Mouse (Mus musculus) CH12.LX (cell line): Measurements from ENCODE around the gene Ak4.

Experiments used
- CTCF ChIP-seq, 2 experiments: IDR thresholded peaks in 1 of 2; conservative IDR thresholded peaks in 1 of 2; 2 replicates each; pipeline ENCODE4 v1.5.1; 2011 to 2012; ENCODE audit warnings: low read depth in 2 of 2, low read length in 2 of 2, improper control_type of control experiment in 1 of 2, inconsistent platforms in 1 of 2, mild to moderate bottlenecking in 1 of 2, moderate library complexity in 1 of 2
- GABPA ChIP-seq: IDR thresholded peaks from 2 replicates; pipeline ENCODE4 v1.6.1; 2012; ENCODE audit warnings: low read depth, low read length, improper control_type of control experiment, inconsistent platforms; ENCODE audit not compliant: insufficient replicate concordance
- POLR2A ChIP-seq: IDR thresholded peaks from 2 replicates; pipeline ENCODE4 v1.6.1; 2011; ENCODE audit warnings: low read depth, mild to moderate bottlenecking, improper control_type of control experiment, low read length
- TCF12 ChIP-seq: IDR thresholded peaks from 2 replicates; pipeline ENCODE4 v1.6.1; 2014; ENCODE audit warnings: low read depth, mild to moderate bottlenecking, inconsistent platforms, low read length, improper control_type of control experiment

DNA sequence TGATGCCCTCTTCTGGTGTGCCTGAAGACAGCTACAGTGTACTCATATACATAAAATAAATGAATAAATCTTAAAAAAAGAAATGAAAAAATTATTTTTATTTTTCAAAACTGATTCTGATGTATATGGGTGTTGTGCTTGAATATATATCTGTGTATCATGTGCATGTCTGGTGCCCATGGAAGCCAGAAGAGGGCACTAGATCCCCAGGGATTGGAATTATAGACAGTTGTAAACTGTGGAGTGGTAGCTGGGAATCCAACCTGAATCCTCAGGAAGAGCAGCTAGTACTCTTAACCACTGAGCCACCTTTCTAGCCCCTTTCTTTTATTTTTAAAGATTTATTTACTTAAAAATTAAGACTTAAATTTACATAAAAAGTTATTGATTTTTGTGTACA is 87.3 kb downstream of the Ak4 start:
- TF ChIP-seq POLR2A (no peak), CTCF (conservative IDR thresholded peaks at IDR 0.05 in 1 of 2, IDR thresholded peaks at IDR 0.05 in 1 of 2; ENCODE audit: low read depth in 2 of 2, low read length in 2 of 2) (peak in 1 of 2 experiments; percentile 12; a peak in 1 of 4 replicates), GABPA (no peak), TCF12 (no peak)
